ENCODE assay signal across 27 mouse cellular contexts in genomic region chr12:119358242-119358515, GRCm38 (mm10). TPM values are rescaled to one million over a fixed set of nuclear protein-coding genes. Genes with fewer than 3 reads are reported as not detected.
A peak's percentile ranks its signal among the peaks of the same experiment; 100 is the strongest.
DNase-seq lines count a peak whose midpoint lies in the region; ATAC-seq and TF ChIP-seq lines count a peak whose summit lies in the region.
"Had no signal": no experiment of that assay in that cellular context is flagged by ENCODE, and none has a peak within 500 bp of the region (broad histone marks: within the 10 kb centered on the region; RNA-seq: fewer than 3 reads in every experiment).

No protein-coding gene starts in this region.

- H3K4me3 ChIP-seq in kidney, postnatal 0 days (replicated peaks; ENCODE audit: low read depth, low read length), result no peak overlapping the region
- H3K4me3 ChIP-seq: embryonic facial prominence, embryonic 13.5 days; erythroblast, embryonic 14.5 days; megakaryocyte, embryonic 14.5 days had no signal

- no peak overlapping the region for H3K27ac ChIP-seq in kidney, postnatal 0 days
- H3K27ac ChIP-seq: embryonic facial prominence, embryonic 13.5 days had no signal

- H3K4me2 ChIP-seq in kidney, postnatal 0 days (ENCODE audit: low read length), result no peak overlapping the region
- H3K4me2 ChIP-seq: embryonic facial prominence, embryonic 13.5 days; heart, embryonic 11.5 days; liver, embryonic 11.5 days had no signal

- TF ChIP-seq POLR2A in brain, embryonic 14.5 days (IDR thresholded peaks at IDR 0.05; ENCODE audit: borderline replicate concordance, extremely low read depth, insufficient read depth, insufficient read length, poor library complexity, severe bottlenecking), result no peak

- H3K9ac ChIP-seq in kidney, postnatal 0 days (ENCODE audit: low read depth, low read length), result no peak overlapping the region
- H3K9ac ChIP-seq: embryonic facial prominence, embryonic 13.5 days; liver, postnatal 0 days had no signal

- no peak for TF ChIP-seq CTCF in kidney, postnatal 0 days (IDR thresholded peaks at IDR 0.05; ENCODE audit: low read depth)
- no peak for TF ChIP-seq CTCF in brain, embryonic 14.5 days (IDR thresholded peaks at IDR 0.05; ENCODE audit: borderline replicate concordance, extremely low read depth, insufficient read depth, insufficient read length)

- H3K9me3 ChIP-seq in kidney, postnatal 0 days (replicated peaks; ENCODE audit: low read length), result no peaks in the 10 kb centered on the region
- H3K9me3 ChIP-seq: embryonic facial prominence, embryonic 13.5 days; megakaryocyte, embryonic 14.5 days had no signal

- no peaks in the 10 kb centered on the region for H3K4me1 ChIP-seq in kidney, postnatal 0 days (replicated peaks; ENCODE audit: insufficient read depth, low read length)
- H3K4me1 ChIP-seq: megakaryocyte, embryonic 14.5 days had no signal

- DNase-seq in embryo, embryonic 11 days, result peak; percentile 18
- DNase-seq in embryo, embryonic 10 days (ENCODE audit: low spot score), result no peak
- peak; percentile 3 for DNase-seq in kidney, postnatal 0 days (ENCODE audit: low spot score)
- no peak for DNase-seq in kidney, postnatal 4 days
- DNase-seq in brain, embryonic 14.5 days (ENCODE audit: low read depth), result peak; percentile 44
- DNase-seq in forelimb bud, embryonic 11.5 days (ENCODE audit: low read depth, low spot score), result peak; percentile 51
- no peak for DNase-seq in urinary bladder, adult 18-20 months (ENCODE audit: low spot score in 2 of 2)
- DNase-seq: adrenal gland, postnatal 14 days; cerebellum, adult 8-10 months; cerebellum, postnatal 36 days; gastrocnemius, postnatal 10 days; heart, adult 11 months; kidney, adult 18-20 months; left cerebral cortex, postnatal 4 days; liver, postnatal 0 days; lung, postnatal 14 days; right cerebral cortex, postnatal 4 days; thymus, postnatal 25 days had no signal

- H3K36me3 ChIP-seq in kidney, postnatal 0 days (ENCODE audit: insufficient read depth, low read length), result no peaks in the 10 kb centered on the region
- H3K36me3 ChIP-seq: embryonic facial prominence, embryonic 13.5 days had no signal

- H3K27me3 ChIP-seq in kidney, postnatal 0 days (ENCODE audit: insufficient read depth, low read length), result no peaks in the 10 kb centered on the region
- H3K27me3 ChIP-seq: embryonic facial prominence, embryonic 13.5 days; megakaryocyte, embryonic 14.5 days had no signal

- WGBS in kidney, postnatal 0 days, result 19% methylated on average over 1 of the region's 1 CpGs

- no peak for ATAC-seq in kidney, postnatal 0 days (replicated peaks; ENCODE audit: low FRiP score, low read depth)
- ATAC-seq: inflammation-experienced regulatory T-cells, adult 6 months; liver, postnatal 0 days had no signal

RNA-seq across cellular contexts. Expression of gene Macc1, which starts 44.1 kb away (rescaled TPM):
- polyA plus RNA-seq in kidney, postnatal 0 days (2015; fragmentation: Nextera tagmentation; extraction: Ambion mirVana), result 0.57 and 0.78 TPM in 2 replicates
- 0.06 and 0.11 TPM in 2 replicates for polyA plus RNA-seq in brain, embryonic 14.5 days (2012; rRNA removed)
- polyA plus RNA-seq: erythroblast, embryonic 14.5 days; heart, postnatal 0 days; inflammation-experienced regulatory T-cells, adult 6 months; midbrain, postnatal 0 days; neural tube, embryonic 14.5 days had no signal

Comparison
In these comparisons a context has a peak if more than half of its experiments do, and no peak if none do; other contexts are left out.
1. DNase-seq: peak in embryo, embryonic 11 days (single experiment), kidney, postnatal 0 days (single experiment), brain, embryonic 14.5 days (single experiment) and forelimb bud, embryonic 11.5 days (single experiment); none in embryo, embryonic 10 days (single experiment), kidney, postnatal 4 days (0 of 2) and urinary bladder, adult 18-20 months (0 of 2).